Mouse (Mus musculus) CH12.LX (cell line): ENCODE results near the gene Abcd2. TPM values are rescaled to one million over a fixed set of nuclear protein-coding genes. Genes with fewer than 3 reads are reported as not detected.

Experiments used
- DNase-seq: peaks from one replicate; pipeline ENCODE4 v3.0.0-alpha.2; 2013; ENCODE audit errors: extremely low read depth
- H3K27ac ChIP-seq: 2 replicates; pipeline ENCODE4 v1.5.1; 2012; ENCODE audit warnings: low read depth, mild to moderate bottlenecking, control low read depth, moderate library complexity; ENCODE audit not compliant: insufficient read depth
- H3K27me3 ChIP-seq: replicated peaks from 2 replicates; pipeline ENCODE3; 2012; ENCODE audit warnings: inconsistent platforms
- H3K36me3 ChIP-seq, 2 experiments: replicated peaks in 1 of 2; 2 replicates each; pipeline versions ENCODE3 to v1.6.1; 2012; ENCODE audit warnings: inconsistent platforms in 1 of 2, low read length in 1 of 2, mild to moderate bottlenecking in 1 of 2, mixed read lengths in 1 of 2, moderate library complexity in 1 of 2; ENCODE audit not compliant: control insufficient read depth in 1 of 2, insufficient read depth in 1 of 2
- H3K4me1 ChIP-seq, 2 experiments: 2 replicates each; pipeline ENCODE4 v1.6.1; 2012; ENCODE audit warnings: inconsistent platforms in 1 of 2, moderate library complexity in 1 of 2; ENCODE audit not compliant: insufficient read depth in 2 of 2, control insufficient read depth in 1 of 2
- H3K4me2 ChIP-seq: 2 replicates; pipeline ENCODE4 v1.6.1; 2012; ENCODE audit warnings: low read depth, mild to moderate bottlenecking, control low read depth; ENCODE audit not compliant: poor library complexity, insufficient read depth, severe bottlenecking
- H3K4me3 ChIP-seq, 3 experiments: fragments of 150-350 bp in 1 of 3; sonication (generic) in 1 of 3; replicated peaks in 1 of 3; 2 replicates each; pipeline versions ENCODE3 to v1.5.1; 2011 to 2012; ENCODE audit warnings: low read depth in 2 of 3, low read length in 2 of 3, mild to moderate bottlenecking in 2 of 3, moderate library complexity in 2 of 3, control low read depth in 1 of 3, improper control_type of control experiment in 1 of 3, inconsistent platforms in 1 of 3, mixed read lengths in 1 of 3; ENCODE audit not compliant: poor library complexity in 1 of 3
- H3K79me2 ChIP-seq: replicated peaks from 2 replicates; pipeline ENCODE4 v1.6.1; 2012; ENCODE audit warnings: mild to moderate bottlenecking, moderate library complexity; ENCODE audit not compliant: control insufficient read depth, poor library complexity, insufficient read depth, severe bottlenecking; ENCODE audit errors: extremely low read depth
- H3K9ac ChIP-seq: 2 replicates; pipeline ENCODE4 v1.6.1; 2012; ENCODE audit warnings: low read depth, mild to moderate bottlenecking, control low read depth, moderate library complexity; ENCODE audit not compliant: insufficient read depth
- H3K9me3 ChIP-seq: replicated peaks from 2 replicates; pipeline ENCODE3; 2012; ENCODE audit warnings: low read length, inconsistent platforms, mixed read lengths
- BHLHE40 ChIP-seq: IDR thresholded peaks from 2 replicates; pipeline ENCODE4 v1.6.1; 2011; ENCODE audit warnings: mild to moderate bottlenecking, low read depth, low read length, improper control_type of control experiment
- CHD1 ChIP-seq: IDR thresholded peaks from 2 replicates; pipeline ENCODE4 v1.6.1; 2012; ENCODE audit warnings: low read depth, low read length, improper control_type of control experiment, inconsistent platforms
- CHD2 ChIP-seq: IDR thresholded peaks from 2 replicates; pipeline ENCODE4 v1.6.1; 2011; ENCODE audit warnings: low read length, improper control_type of control experiment
- CTCF ChIP-seq, 2 experiments: IDR thresholded peaks in 1 of 2; conservative IDR thresholded peaks in 1 of 2; 2 replicates each; pipeline ENCODE4 v1.5.1; 2011 to 2012; ENCODE audit warnings: low read depth in 2 of 2, low read length in 2 of 2, improper control_type of control experiment in 1 of 2, inconsistent platforms in 1 of 2, mild to moderate bottlenecking in 1 of 2, moderate library complexity in 1 of 2
- ELF1 ChIP-seq: IDR thresholded peaks from 2 replicates; pipeline ENCODE4 v1.6.1; 2014; ENCODE audit warnings: low read depth, mild to moderate bottlenecking, inconsistent platforms, low read length, improper control_type of control experiment
- EP300 ChIP-seq: IDR thresholded peaks from 2 replicates; pipeline ENCODE4 v1.6.1; 2011; ENCODE audit warnings: low read length, improper control_type of control experiment
- GABPA ChIP-seq: IDR thresholded peaks from 2 replicates; pipeline ENCODE4 v1.6.1; 2012; ENCODE audit warnings: low read depth, low read length, improper control_type of control experiment, inconsistent platforms; ENCODE audit not compliant: insufficient replicate concordance
- HCFC1 ChIP-seq: IDR thresholded peaks from 2 replicates; pipeline ENCODE4 v1.6.1; 2012; ENCODE audit warnings: low read depth, mild to moderate bottlenecking, inconsistent platforms, low read length, improper control_type of control experiment
- JUN ChIP-seq: IDR thresholded peaks from 2 replicates; pipeline ENCODE4 v1.6.1; 2011; ENCODE audit warnings: low read depth, mild to moderate bottlenecking, low read length, improper control_type of control experiment, moderate library complexity; ENCODE audit not compliant: insufficient read depth
- JUND ChIP-seq: conservative IDR thresholded peaks from 2 replicates; pipeline ENCODE4 v1.6.1; 2011; ENCODE audit warnings: low read depth, low read length, improper control_type of control experiment
- KAT2A ChIP-seq: IDR thresholded peaks from 2 replicates; pipeline ENCODE4 v1.6.1; 2012; ENCODE audit warnings: low read length, improper control_type of control experiment, inconsistent platforms; ENCODE audit not compliant: insufficient replicate concordance
- MAFK ChIP-seq: IDR thresholded peaks from 2 replicates; pipeline ENCODE4 v1.6.1; 2011; ENCODE audit warnings: low read length, improper control_type of control experiment; ENCODE audit not compliant: insufficient replicate concordance
- MAZ ChIP-seq: IDR thresholded peaks from 2 replicates; pipeline ENCODE4 v1.6.1; 2012; ENCODE audit warnings: low read depth, mild to moderate bottlenecking, inconsistent platforms, low read length, improper control_type of control experiment, moderate library complexity
- MEF2A ChIP-seq: IDR thresholded peaks from 2 replicates; pipeline ENCODE4 v1.6.1; 2014; ENCODE audit warnings: low read depth, mild to moderate bottlenecking, inconsistent platforms, low read length, improper control_type of control experiment, borderline replicate concordance
- MYC ChIP-seq: IDR thresholded peaks from 2 replicates; pipeline ENCODE4 v1.6.1; 2011; ENCODE audit warnings: low read depth, mild to moderate bottlenecking, improper control_type of control experiment, low read length
- NRF1 ChIP-seq: IDR thresholded peaks from 2 replicates; pipeline ENCODE4 v1.6.1; 2014; ENCODE audit warnings: low read depth, mild to moderate bottlenecking, inconsistent platforms, low read length, improper control_type of control experiment, moderate library complexity
- RAD21 ChIP-seq: IDR thresholded peaks from 2 replicates; pipeline ENCODE4 v1.6.1; 2011; ENCODE audit warnings: low read depth, mild to moderate bottlenecking, low read length, improper control_type of control experiment, moderate library complexity
- TBP ChIP-seq: conservative IDR thresholded peaks from 2 replicates; pipeline ENCODE4 v1.6.1; 2011; ENCODE audit warnings: low read depth, low read length, improper control_type of control experiment
- TCF12 ChIP-seq: IDR thresholded peaks from 2 replicates; pipeline ENCODE4 v1.6.1; 2014; ENCODE audit warnings: low read depth, mild to moderate bottlenecking, inconsistent platforms, low read length, improper control_type of control experiment
- USF2 ChIP-seq: conservative IDR thresholded peaks from 2 replicates; pipeline ENCODE4 v1.6.1; 2011; ENCODE audit warnings: low read depth, low read length, improper control_type of control experiment
- ZC3H11A ChIP-seq: IDR thresholded peaks from 2 replicates; pipeline ENCODE4 v1.6.1; 2012; ENCODE audit warnings: low read depth, mild to moderate bottlenecking, inconsistent platforms, low read length, improper control_type of control experiment
- ZKSCAN1 ChIP-seq: IDR thresholded peaks from 2 replicates; pipeline ENCODE4 v1.6.1; 2012; ENCODE audit warnings: low read depth, inconsistent platforms, low read length, improper control_type of control experiment, borderline replicate concordance
- ZMIZ1 ChIP-seq: IDR thresholded peaks from 2 replicates; pipeline ENCODE4 v1.6.1; 2012; ENCODE audit warnings: low read depth, mild to moderate bottlenecking, inconsistent platforms, low read length, improper control_type of control experiment
- dilution Hi-C: fragments of 300-500 bp; cut with MboI; formaldehyde crosslinking; loops from 2 replicates; pipeline ENCODE4 v1.14.3; 2020; ENCODE audit warnings: low sequenced_read_pairs; ENCODE audit not compliant: extremely low pct_unique_long_range_greater_than_20kb, extremely low pct_ligation_motif_present
- in situ Hi-C: fragments of 300-500 bp; cut with MboI; formaldehyde crosslinking; loops from 3 replicates; pipeline ENCODE4 v1.14.3; 2019; ENCODE audit warnings: low sequenced_read_pairs, low pct_ligation_motif_present, low pct_unique_long_range_greater_than_20kb, mixed read lengths
- polyA plus RNA-seq: library from polyadenylated mRNA; unstranded; fragments of >175 nt; gene quantifications from 2 replicates; pipeline ENCODE4 v1.2.1, GENCODE M21; 2012; ENCODE audit warnings: low read depth; ENCODE audit not compliant: insufficient read length
- total RNA-seq, 2 experiments: library from RNA; depleted of rRNA; stranded (reverse); fragments of 300-350 nt in 1 of 2; fragments of >200 nt in 1 of 2; gene quantifications; 2 replicates each; pipeline ENCODE4 v1.2.3; 2012 to 2014

The Abcd2 gene
- total and polyA plus RNA-seq, 3 experiments = not detected

- Histone ChIP-seq H3K27me3 (no peaks in the 10 kb centered on the region), H3K9me3 (peaks cover 30% of the 10 kb centered on the region), H3K4me3 (no peak overlapping the region), H3K36me3 (no peaks in the 10 kb centered on the region), H3K79me2 (no peaks in the 10 kb centered on the region), H3K27ac (no peak overlapping the region), H3K4me2 (no peak overlapping the region), H3K4me1 (no peaks in the 10 kb centered on the region), H3K9ac (no peak overlapping the region)
- no peak for TF ChIP-seq CTCF (conservative IDR thresholded peaks at IDR 0.05 in 1 of 2, IDR thresholded peaks at IDR 0.05 in 1 of 2; ENCODE audit: low read depth in 2 of 2, low read length in 2 of 2)
- TF ChIP-seq KAT2A = no peak
- no peak for TF ChIP-seq USF2
- TF ChIP-seq GABPA = no peak
- no peak for TF ChIP-seq MAZ
- TF ChIP-seq JUND = no peak
- TF ChIP-seq MAFK = no peak
- TF ChIP-seq RAD21 = no peak
- no peak for TF ChIP-seq TCF12
- TF ChIP-seq BHLHE40 = no peak
- in situ Hi-C loops (no loop called here), dilution Hi-C loops (no loop called here)
- DNase-seq = no peak
Measured at GRCm38 (mm10) chr15:91178656-91179314, 12.8 kb downstream of the Abcd2 start.

- peaks cover 40% of the 10 kb centered on the region for H3K9me3 ChIP-seq
- no peak for DNase-seq
- H3K27ac ChIP-seq = no peak overlapping the region
- no peak overlapping the region for H3K4me3 ChIP-seq
- no peak for TF ChIP-seq EP300
- TF ChIP-seq CHD2 = no peak
- no peak for TF ChIP-seq ZC3H11A
- TF ChIP-seq ZMIZ1 = no peak
- TF ChIP-seq TBP = no peak
- no peak for TF ChIP-seq MEF2A
- no peak for TF ChIP-seq ZKSCAN1
- TF ChIP-seq MAFK = no peak
- no peak for TF ChIP-seq CHD1
- no peak for TF ChIP-seq MYC
- no peak for TF ChIP-seq MAZ
- no peak for TF ChIP-seq JUN
- no peak for TF ChIP-seq CTCF (conservative IDR thresholded peaks at IDR 0.05 in 1 of 2, IDR thresholded peaks at IDR 0.05 in 1 of 2; ENCODE audit: low read depth in 2 of 2, low read length in 2 of 2)
- no peak for TF ChIP-seq HCFC1
- TF ChIP-seq ELF1 = no peak
- TF ChIP-seq BHLHE40 = no peak
- TF ChIP-seq USF2 = no peak
- no peak for TF ChIP-seq NRF1
- H3K4me2 ChIP-seq = no peak overlapping the region
- H3K79me2 ChIP-seq = no peaks in the 10 kb centered on the region
- no peak overlapping the region for H3K9ac ChIP-seq
- no peaks in the 10 kb centered on the region for H3K4me1 ChIP-seq
- in situ Hi-C loops (no loop called here), dilution Hi-C loops (no loop called here)
- no peaks in the 10 kb centered on the region for H3K36me3 ChIP-seq
- H3K27me3 ChIP-seq = no peaks in the 10 kb centered on the region
Measured at GRCm38 (mm10) chr15:91172193-91172592, 19.4 kb downstream of the Abcd2 start.
